Mouse (Mus musculus) liver, embryonic 11.5 days (tissue): ENCODE data around the gene Fam92b. TPM values are rescaled to one million over a fixed set of nuclear protein-coding genes. Genes with fewer than 3 reads are reported as not detected.

ENCODE experiments used
- ATAC-seq: fragments of 200-750 bp; cut with Nextera tagmentation; replicated peaks from 2 replicates; pipeline ENCODE4 v1.8.0; 2017; ENCODE audit warnings: moderate number of reproducible peaks, mild to moderate bottlenecking, moderate TSS enrichment, moderate library complexity; ENCODE audit not compliant: low FRiP score
- DNase-seq: peaks from one replicate; pipeline ENCODE4 v3.0.0-alpha.2; 2017; ENCODE audit warnings: low spot score
- H3K27ac ChIP-seq: fragments of 300-500 bp; sonication (generic); 2 replicates; pipeline ENCODE4 v1.5.1; 2014; ENCODE audit warnings: mild to moderate bottlenecking, low read depth, low read length, control low read depth
- H3K27me3 ChIP-seq: fragments of 300-500 bp; sonication (generic); replicated peaks from 2 replicates; pipeline ENCODE4 v1.6.1; 2014; ENCODE audit warnings: low read length, mixed read lengths; ENCODE audit not compliant: control insufficient read depth, insufficient read depth
- H3K36me3 ChIP-seq: fragments of 300-500 bp; sonication (generic); 2 replicates; pipeline ENCODE4 v1.6.1; 2014; ENCODE audit warnings: mild to moderate bottlenecking, low read length, moderate library complexity, mixed read lengths; ENCODE audit not compliant: control insufficient read depth, insufficient read depth
- H3K4me1 ChIP-seq: fragments of 300-500 bp; sonication (generic); replicated peaks from 2 replicates; pipeline ENCODE4 v1.6.1; 2014; ENCODE audit warnings: low read length, mixed read lengths; ENCODE audit not compliant: control insufficient read depth, insufficient read depth
- H3K4me2 ChIP-seq: fragments of 300-500 bp; sonication (generic); 2 replicates; pipeline ENCODE4 v1.6.1; 2014; ENCODE audit warnings: mild to moderate bottlenecking, control low read depth, moderate library complexity
- H3K4me3 ChIP-seq: fragments of 300-500 bp; sonication (generic); 2 replicates; pipeline ENCODE4 v1.5.1; 2014; ENCODE audit warnings: low read depth, low read length, control low read depth
- H3K9ac ChIP-seq: fragments of 300-500 bp; sonication (generic); 2 replicates; pipeline ENCODE4 v1.6.1; 2014; ENCODE audit warnings: low read depth, low read length, control low read depth
- H3K9me3 ChIP-seq: fragments of 300-500 bp; sonication (generic); 2 replicates; pipeline ENCODE4 v1.6.1; 2016; ENCODE audit warnings: low read length, inconsistent platforms, mixed read lengths; ENCODE audit not compliant: control insufficient read depth
- WGBS: fragments of 180-500 bp; shearing (Covaris S2); extraction: QIAGEN DNeasy Blood & Tissue Kit; methylation state at CpG from one replicate; pipeline ENCODE4 v1.1.7; 2014; 5-methylcytosine and 5-hydroxymethylcytosine counted together
- polyA plus RNA-seq: library from polyadenylated mRNA; unstranded; fragments of >200 nt; fragmentation: Nextera tagmentation; extraction: Ambion mirVana; gene quantifications from 2 replicates; pipeline ENCODE4 v1.2.1, GENCODE M21; 2014

Fam92b gene
- polyA plus RNA-seq, 1 experiment from 2014 or later: 0.27 TPM

- no peaks in the 10 kb centered on the region for H3K36me3 ChIP-seq
- no peak for DNase-seq
Measured at GRCm38 (mm10) chr8:120135687-120136086, 41.6 kb downstream of the Fam92b start.

GRCm38 (mm10) chr8:120133169-120133568 lies 44.1 kb downstream of the Fam92b start:
- WGBS: 75% methylated on average over 7 of the region's 7 CpGs
- no peak for DNase-seq
- no peak overlapping the region for H3K9ac ChIP-seq
- H3K4me3 ChIP-seq: no peak overlapping the region
- peaks cover 2% of the 10 kb centered on the region; the same call in 1 of the 2 replicates for H3K27me3 ChIP-seq
- no peak overlapping the region for H3K27ac ChIP-seq
- no peaks in the 10 kb centered on the region for H3K9me3 ChIP-seq
- H3K4me1 ChIP-seq: no peaks in the 10 kb centered on the region
- ATAC-seq: no peak
- H3K36me3 ChIP-seq: no peaks in the 10 kb centered on the region
- H3K4me2 ChIP-seq: no peak overlapping the region

More at GRCm38 (mm10) chr8:120135687-120136086, 41.6 kb downstream of the Fam92b start:
- H3K4me1 ChIP-seq: no peaks in the 10 kb centered on the region; the same call in 1 of the 2 replicates
- no peak overlapping the region for H3K9ac ChIP-seq
- ATAC-seq: no peak
- no peaks in the 10 kb centered on the region for H3K9me3 ChIP-seq
- 80% methylated on average over 7 of the region's 7 CpGs for WGBS
- peaks cover 2% of the 10 kb centered on the region; the same call in 1 of the 2 replicates for H3K27me3 ChIP-seq
- H3K27ac ChIP-seq: no peak overlapping the region
- no peak overlapping the region for H3K4me2 ChIP-seq
- no peak overlapping the region for H3K4me3 ChIP-seq

GRCm38 (mm10) chr8:120131158-120131557 lies 46.1 kb downstream of the Fam92b start:
- H3K4me1 ChIP-seq: peaks cover 5% of the 10 kb centered on the region
- H3K27ac ChIP-seq: no peak overlapping the region
- H3K9me3 ChIP-seq: no peaks in the 10 kb centered on the region
- 53% methylated on average over 8 of the region's 8 CpGs for WGBS
- no peak for ATAC-seq
- DNase-seq: no peak
- peaks cover 6% of the 10 kb centered on the region; the same call in 1 of the 2 replicates for H3K27me3 ChIP-seq
- H3K4me2 ChIP-seq: no peak overlapping the region
- no peak overlapping the region for H3K9ac ChIP-seq
- no peaks in the 10 kb centered on the region for H3K36me3 ChIP-seq
- H3K4me3 ChIP-seq: no peak overlapping the region

- Histone ChIP-seq H3K4me1 (peaks cover 8% of the 10 kb centered on the region), H3K4me2 (no peak overlapping the region), H3K27ac (no peak overlapping the region; the same call in 1 of the 2 replicates), H3K4me3 (no peak overlapping the region), H3K36me3 (no peaks in the 10 kb centered on the region), H3K27me3 (peaks cover 6% of the 10 kb centered on the region; the same call in 1 of the 2 replicates), H3K9ac (no peak overlapping the region), H3K9me3 (no peaks in the 10 kb centered on the region)
- WGBS: 77% methylated on average over 4 of the region's 4 CpGs
- ATAC-seq: no peak
- DNase-seq: no peak
Measured at GRCm38 (mm10) chr8:120129547-120129946, 47.7 kb downstream of the Fam92b start.

- DNase-seq (no peak), ATAC-seq (no peak)
- WGBS: 27% methylated on average over 14 of the region's 14 CpGs
- Histone ChIP-seq H3K4me1 (peaks cover 8% of the 10 kb centered on the region), H3K27ac (peak overlapping the region; percentile 39; the same call in 1 of the 2 replicates), H3K4me3 (no peak overlapping the region), H3K27me3 (peaks cover 4% of the 10 kb centered on the region; the same call in 1 of the 2 replicates), H3K36me3 (no peaks in the 10 kb centered on the region), H3K9ac (no peak overlapping the region), H3K4me2 (no peak overlapping the region), H3K9me3 (no peaks in the 10 kb centered on the region)
Measured at GRCm38 (mm10) chr8:120126357-120127161, 50.7 kb downstream of the Fam92b start.

GRCm38 (mm10) chr8:120124836-120125389 lies 52.4 kb downstream of the Fam92b start:
- no peak overlapping the region for H3K4me3 ChIP-seq
- peaks cover 4% of the 10 kb centered on the region; the same call in 1 of the 2 replicates for H3K27me3 ChIP-seq
- H3K36me3 ChIP-seq: no peaks in the 10 kb centered on the region
- no peak overlapping the region for H3K27ac ChIP-seq
- WGBS: 73% methylated on average over 7 of the region's 7 CpGs
- DNase-seq: no peak
- ATAC-seq: no peak
- H3K4me1 ChIP-seq: peaks cover 8% of the 10 kb centered on the region
- H3K4me2 ChIP-seq: no peak overlapping the region
- no peak overlapping the region for H3K9ac ChIP-seq
- no peaks in the 10 kb centered on the region for H3K9me3 ChIP-seq

- no peak overlapping the region for H3K4me3 ChIP-seq
- 16% methylated on average over 6 of the region's 6 CpGs for WGBS
- no peak for DNase-seq
- peaks cover 4% of the 10 kb centered on the region; the same call in 1 of the 2 replicates for H3K27me3 ChIP-seq
- peaks cover 8% of the 10 kb centered on the region for H3K4me1 ChIP-seq
- no peaks in the 10 kb centered on the region for H3K9me3 ChIP-seq
- H3K27ac ChIP-seq: no peak overlapping the region
- H3K4me2 ChIP-seq: no peak overlapping the region
- no peaks in the 10 kb centered on the region for H3K36me3 ChIP-seq
- ATAC-seq: no peak
- no peak overlapping the region for H3K9ac ChIP-seq
Measured at GRCm38 (mm10) chr8:120124261-120124660, 53.0 kb downstream of the Fam92b start.

GRCm38 (mm10) chr8:120120951-120121350 lies 56.3 kb downstream of the Fam92b start:
- H3K27ac ChIP-seq: no peak overlapping the region
- no peak overlapping the region for H3K4me3 ChIP-seq
- 0 out of 2 replicates have a peak, but pooled peaks cover 3% of the 10 kb centered on the region for H3K4me1 ChIP-seq
- no peaks in the 10 kb centered on the region for H3K9me3 ChIP-seq
- ATAC-seq (no peak), DNase-seq (no peak)
- 49% methylated on average over 5 of the region's 5 CpGs for WGBS
- no peak overlapping the region for H3K4me2 ChIP-seq
- H3K9ac ChIP-seq: no peak overlapping the region
- peaks cover 22% of the 10 kb centered on the region for H3K27me3 ChIP-seq
- H3K36me3 ChIP-seq: no peaks in the 10 kb centered on the region
